Mouse (Mus musculus) thymus, adult 2 months (tissue): Measurements from ENCODE around the gene Zc3h15.

Experiments
- CTCF ChIP-seq: fragments of 200-500 bp; IDR thresholded peaks from 2 replicates; pipeline ENCODE4 v1.5.1; 2012; ENCODE audit warnings: mild to moderate bottlenecking, control low read depth, low read length, moderate library complexity, borderline replicate concordance; ENCODE audit not compliant: control insufficient read depth, poor library complexity, insufficient read depth; ENCODE audit errors: extremely low read depth
- POLR2A ChIP-seq: fragments of 200-500 bp; IDR thresholded peaks from 2 replicates; pipeline ENCODE4 v1.6.1; 2012; ENCODE audit warnings: mild to moderate bottlenecking, low read length, control low read depth, moderate library complexity; ENCODE audit not compliant: control insufficient read depth, poor library complexity, insufficient read depth; ENCODE audit errors: extremely low read depth

DNA sequence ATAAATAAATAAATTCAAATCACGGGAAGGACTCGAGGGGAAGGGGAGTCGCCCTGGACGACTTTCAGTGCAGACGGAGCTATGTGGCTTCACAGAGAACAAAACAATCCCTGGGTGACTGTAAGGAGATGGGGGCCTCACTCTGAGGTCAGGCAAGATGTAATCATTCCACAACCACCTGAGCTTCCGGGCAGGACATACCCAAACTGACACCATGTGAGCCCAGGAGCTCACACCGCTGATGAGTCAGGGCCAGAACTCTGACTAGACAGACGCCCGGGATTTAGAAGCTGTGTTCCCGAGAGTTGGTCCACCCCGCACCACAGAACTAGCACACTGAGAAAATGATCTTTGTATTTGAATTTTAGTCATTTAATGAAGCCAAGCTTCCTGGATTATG is 21.4 kb upstream of the Zc3h15 start:
- TF ChIP-seq CTCF (no peak), POLR2A (no peak)
